Mouse (Mus musculus) heart, embryonic 10.5 days (tissue): ENCODE measurements around the gene Chst13. TPM values are rescaled to one million over a fixed set of nuclear protein-coding genes. Genes with fewer than 3 reads are reported as not detected.
A peak's percentile ranks its signal among the peaks of the same experiment; 100 is the strongest.

Experiments used
- DNase-seq: peaks from one replicate; pipeline ENCODE4 v3.0.0-alpha.2; 2017; ENCODE audit warnings: low spot score
- H3K27ac ChIP-seq: fragments of 300-500 bp; sonication (generic); 2 replicates; pipeline ENCODE4 v1.5.1; 2016; ENCODE audit warnings: mild to moderate bottlenecking
- H3K27me3 ChIP-seq: fragments of 300-500 bp; sonication (generic); 2 replicates; pipeline ENCODE4 v1.6.1; 2016; ENCODE audit warnings: mild to moderate bottlenecking; ENCODE audit not compliant: poor library complexity, insufficient read depth, severe bottlenecking
- H3K36me3 ChIP-seq: fragments of 300-500 bp; sonication (generic); 2 replicates; pipeline ENCODE4 v1.6.1; 2016; ENCODE audit warnings: mild to moderate bottlenecking, moderate library complexity
- H3K4me1 ChIP-seq: fragments of 300-500 bp; sonication (generic); 2 replicates; pipeline ENCODE4 v1.6.1; 2016; ENCODE audit warnings: mild to moderate bottlenecking
- H3K4me3 ChIP-seq: fragments of 300-500 bp; sonication (generic); 2 replicates; pipeline ENCODE4 v1.5.1; 2016; ENCODE audit warnings: mild to moderate bottlenecking, moderate library complexity
- H3K9me3 ChIP-seq: fragments of 300-500 bp; sonication (generic); 2 replicates; pipeline ENCODE4 v1.6.1; 2016; ENCODE audit warnings: mild to moderate bottlenecking, moderate library complexity
- WGBS: fragments of 180-500 bp; shearing (Covaris S2); methylation state at CpG from one replicate; pipeline ENCODE4 v1.1.7; 2016; 5-methylcytosine and 5-hydroxymethylcytosine counted together
- polyA plus RNA-seq: library from polyadenylated mRNA; unstranded; fragments of >200 nt; fragmentation: Nextera tagmentation; extraction: Ambion mirVana; gene quantifications from 2 replicates; pipeline ENCODE4 v1.2.1, GENCODE M21; 2016

Gene Chst13
- polyA plus RNA-seq, 1 experiment from 2014 or later: 1.6 TPM

DNA sequence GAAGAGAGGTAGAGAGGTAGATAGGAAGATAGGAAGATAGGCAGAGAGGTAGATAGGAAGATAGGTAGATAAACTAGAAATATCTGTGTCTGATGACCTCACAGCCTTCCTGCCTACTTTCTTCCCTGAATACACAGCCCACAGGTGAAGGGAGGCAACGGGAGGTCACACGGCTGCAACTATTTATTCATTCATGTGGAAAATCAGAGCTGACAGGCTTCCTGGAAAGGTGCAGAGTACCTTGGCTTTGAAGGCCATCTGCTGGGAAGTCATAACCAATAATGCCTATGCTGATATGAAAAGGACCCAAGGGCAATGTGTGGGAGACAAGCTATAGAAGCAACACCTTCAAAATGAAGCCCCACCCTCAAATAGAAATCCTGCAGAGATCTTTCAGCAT, 17.4 kb upstream of the Chst13 start:
- DNase-seq: no peak
- Histone ChIP-seq H3K36me3 (no peaks in the 10 kb centered on the region), H3K9me3 (no peaks in the 10 kb centered on the region), H3K4me3 (no peak overlapping the region), H3K4me1 (no peaks in the 10 kb centered on the region), H3K27me3 (no peaks in the 10 kb centered on the region), H3K27ac (no peak overlapping the region)
- WGBS: 64% methylated on average over 2 of the region's 2 CpGs

DNA sequence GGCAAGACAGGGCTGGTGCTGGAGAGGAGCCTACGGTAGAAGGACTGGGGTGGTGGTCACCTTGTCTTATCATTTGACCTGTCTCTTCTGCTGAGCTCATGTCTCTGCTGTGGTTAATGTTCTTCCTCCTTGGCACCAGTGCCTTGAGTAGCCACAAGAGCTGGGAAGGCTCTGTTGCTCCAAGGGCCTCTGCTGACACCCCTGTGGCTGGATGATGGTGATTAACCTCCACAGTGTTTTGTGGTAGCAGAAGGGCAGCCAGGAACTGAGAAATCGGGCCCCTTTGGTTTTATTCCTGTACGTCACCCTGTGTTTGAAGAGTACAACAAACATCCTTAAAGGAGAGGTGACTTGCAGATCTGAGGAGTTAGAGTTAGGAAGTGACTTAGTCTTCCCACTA, 9.3 kb upstream of the Chst13 start:
- no peak for DNase-seq
- H3K36me3 ChIP-seq: no peaks in the 10 kb centered on the region
- H3K9me3 ChIP-seq: no peaks in the 10 kb centered on the region
- no peaks in the 10 kb centered on the region for H3K4me1 ChIP-seq
- no peak overlapping the region for H3K27ac ChIP-seq
- H3K27me3 ChIP-seq: no peaks in the 10 kb centered on the region; the same call in 1 of the 2 replicates
- H3K4me3 ChIP-seq: no peak overlapping the region
- WGBS: 73% methylated on average over 3 of the region's 3 CpGs

DNA sequence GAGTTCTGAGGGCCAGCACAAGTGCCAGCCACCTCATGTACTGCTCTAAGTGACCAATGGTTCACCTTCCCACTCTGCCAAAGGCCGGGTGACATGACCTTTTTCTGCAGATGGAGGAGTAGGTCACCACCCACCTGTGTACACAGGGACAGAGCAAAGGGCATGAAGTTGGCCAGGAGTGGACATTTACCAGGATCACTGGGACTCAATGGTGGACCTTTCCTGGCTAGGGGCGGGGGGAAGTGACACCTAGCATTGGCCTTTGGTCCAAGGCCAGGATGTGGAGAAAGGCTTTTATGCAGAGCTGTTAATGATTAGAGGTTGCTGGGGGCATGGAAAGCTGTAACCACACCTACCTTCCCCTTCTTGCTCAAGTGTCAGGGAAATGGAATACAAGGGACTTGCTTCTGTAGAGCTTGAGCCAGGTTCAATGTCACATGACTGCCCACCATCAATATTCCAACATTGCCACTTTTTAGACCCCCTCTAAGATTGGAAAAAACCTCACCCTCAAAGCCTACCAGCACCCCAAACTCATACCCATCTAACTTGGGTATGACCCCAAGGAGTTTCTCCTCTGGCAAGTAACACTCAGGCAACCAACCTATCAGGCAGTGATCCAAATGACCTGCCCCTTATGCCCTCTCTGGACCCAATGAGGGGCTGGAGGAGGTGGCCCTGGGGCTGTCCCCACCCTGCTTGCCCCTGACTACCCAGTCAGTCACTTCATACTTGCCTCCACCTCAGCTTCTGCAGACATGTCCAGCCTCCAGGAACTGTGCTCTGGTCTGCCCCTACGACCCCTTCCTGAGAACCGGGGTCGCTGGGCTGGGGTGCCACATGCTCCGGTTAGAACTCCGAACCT, 7.8 kb upstream of the Chst13 start, which contains the start of gene Uroc1:
Gene Uroc1 (plus strand): TSS at position 724 of the 865 bp plus-strand sequence.
- WGBS: 80% methylated on average over 7 of the region's 7 CpGs
- DNase-seq: no peak
- Histone ChIP-seq H3K4me1 (no peaks in the 10 kb centered on the region), H3K27ac (no peak within 1 kb of the TSS), H3K9me3 (no peaks in the 10 kb centered on the region), H3K27me3 (no peaks in the 10 kb centered on the region; the same call in 1 of the 2 replicates), H3K36me3 (no peaks in the 10 kb centered on the region), H3K4me3 (no peak within 1 kb of the TSS)

DNA sequence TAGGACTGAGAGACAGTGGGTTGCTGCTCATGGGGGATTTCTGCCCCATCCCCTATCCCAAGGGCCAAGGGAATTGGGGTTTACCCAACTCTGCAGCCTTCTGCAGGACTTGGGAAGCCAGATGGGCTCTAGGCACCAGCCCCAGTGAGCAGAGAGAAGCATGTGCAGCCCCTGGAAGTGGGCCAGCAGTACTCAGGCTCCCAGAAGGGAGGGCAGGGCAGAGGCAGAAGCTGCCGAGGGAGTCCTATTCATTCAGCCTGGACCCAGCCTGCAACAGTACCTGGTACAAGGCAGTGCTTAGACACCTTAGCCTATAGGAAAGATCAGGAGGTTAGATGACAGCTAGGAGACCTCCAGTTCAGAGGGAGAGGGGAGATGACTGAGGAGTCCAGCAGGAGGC, 5.0 kb upstream of the Chst13 start:
- H3K27me3 ChIP-seq: peaks cover 24% of the 10 kb centered on the region
- 55% methylated on average over 1 of the region's 1 CpGs for WGBS
- no peak for DNase-seq
- no peak overlapping the region for H3K27ac ChIP-seq
- H3K9me3 ChIP-seq: no peaks in the 10 kb centered on the region
- no peak overlapping the region for H3K4me3 ChIP-seq
- no peaks in the 10 kb centered on the region for H3K36me3 ChIP-seq
- H3K4me1 ChIP-seq: peaks cover 3% of the 10 kb centered on the region; the same call in 1 of the 2 replicates

DNA sequence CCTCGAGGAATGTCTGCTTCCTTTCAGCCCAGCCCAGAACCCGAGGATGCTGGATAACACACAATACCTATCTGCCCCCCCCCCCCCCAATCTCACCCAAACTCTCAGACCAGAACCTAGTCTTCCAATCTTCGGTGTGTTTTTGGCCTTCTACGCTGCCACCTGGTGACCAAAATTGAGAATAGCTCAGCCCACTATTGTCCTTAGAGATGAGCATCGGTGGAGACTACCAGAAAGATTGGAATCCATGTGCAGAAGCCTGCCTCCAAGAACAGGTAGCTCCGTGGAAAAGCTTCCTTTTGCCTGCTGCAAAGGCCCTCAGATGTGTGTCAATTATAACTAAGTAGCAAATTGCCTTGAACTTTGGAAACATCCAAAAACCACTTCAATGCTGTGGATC, 2.7 kb upstream of the Chst13 start:
- no peak for DNase-seq
- Histone ChIP-seq H3K36me3 (no peaks in the 10 kb centered on the region), H3K4me3 (no peak overlapping the region), H3K9me3 (no peaks in the 10 kb centered on the region), H3K27ac (no peak overlapping the region), H3K27me3 (peaks cover 39% of the 10 kb centered on the region), H3K4me1 (peaks cover 6% of the 10 kb centered on the region; the same call in 1 of the 2 replicates)
- 17% methylated on average over 6 of the region's 6 CpGs for WGBS

DNA sequence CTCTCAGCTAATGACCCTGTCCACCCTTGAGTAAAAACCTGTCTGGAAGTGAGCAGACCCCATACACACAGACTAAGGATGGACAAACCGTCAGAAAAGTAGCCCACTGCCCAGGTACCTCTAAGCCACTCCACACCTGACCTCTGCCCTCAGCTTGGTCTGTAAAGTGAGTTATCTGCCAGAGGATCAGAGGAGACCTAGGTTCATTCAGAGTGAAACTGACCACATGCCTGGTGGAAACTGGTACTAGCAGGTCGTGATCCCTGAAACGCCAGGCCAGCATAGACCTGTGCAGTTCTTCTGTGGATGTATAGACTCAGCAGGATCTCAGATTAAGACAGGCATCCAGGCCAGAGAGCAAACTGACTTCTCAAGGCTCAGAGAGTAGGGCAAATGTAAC, 522 bp downstream of the Chst13 start:
- H3K4me3 ChIP-seq: peak overlapping the region; percentile 50; the same call in 1 of the 2 replicates
- H3K9me3 ChIP-seq: no peaks in the 10 kb centered on the region
- peaks cover 39% of the 10 kb centered on the region for H3K27me3 ChIP-seq
- H3K36me3 ChIP-seq: no peaks in the 10 kb centered on the region
- no peak overlapping the region for H3K27ac ChIP-seq
- H3K4me1 ChIP-seq: peaks cover 6% of the 10 kb centered on the region; the same call in 1 of the 2 replicates
- DNase-seq: no peak
- 68% methylated on average over 3 of the region's 3 CpGs for WGBS

DNA sequence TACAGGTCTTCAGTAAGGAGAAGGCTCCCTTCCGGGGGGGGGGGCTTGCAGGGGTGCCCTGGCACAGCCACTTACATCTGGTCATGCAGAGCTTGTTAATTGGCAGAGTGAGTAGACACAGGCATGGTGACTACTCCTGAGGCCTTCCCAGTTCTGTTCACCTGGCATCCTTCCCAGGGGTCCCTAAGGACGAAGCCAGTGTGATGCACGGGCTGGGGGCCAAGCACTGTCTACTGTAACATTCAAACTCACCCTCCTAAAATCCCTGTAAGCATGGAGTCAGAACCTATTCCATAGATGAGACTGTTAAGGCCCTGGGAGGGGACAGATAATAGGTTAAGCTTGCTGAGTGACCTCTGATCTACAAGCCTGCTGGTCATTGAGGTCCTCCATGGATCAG, 959 bp downstream of the Chst13 start:
- peaks cover 39% of the 10 kb centered on the region for H3K27me3 ChIP-seq
- no peak overlapping the region for H3K4me3 ChIP-seq
- peaks cover 6% of the 10 kb centered on the region; the same call in 1 of the 2 replicates for H3K4me1 ChIP-seq
- 75% methylated on average over 3 of the region's 3 CpGs for WGBS
- H3K27ac ChIP-seq: no peak overlapping the region
- no peaks in the 10 kb centered on the region for H3K36me3 ChIP-seq
- DNase-seq: no peak
- H3K9me3 ChIP-seq: no peaks in the 10 kb centered on the region

DNA sequence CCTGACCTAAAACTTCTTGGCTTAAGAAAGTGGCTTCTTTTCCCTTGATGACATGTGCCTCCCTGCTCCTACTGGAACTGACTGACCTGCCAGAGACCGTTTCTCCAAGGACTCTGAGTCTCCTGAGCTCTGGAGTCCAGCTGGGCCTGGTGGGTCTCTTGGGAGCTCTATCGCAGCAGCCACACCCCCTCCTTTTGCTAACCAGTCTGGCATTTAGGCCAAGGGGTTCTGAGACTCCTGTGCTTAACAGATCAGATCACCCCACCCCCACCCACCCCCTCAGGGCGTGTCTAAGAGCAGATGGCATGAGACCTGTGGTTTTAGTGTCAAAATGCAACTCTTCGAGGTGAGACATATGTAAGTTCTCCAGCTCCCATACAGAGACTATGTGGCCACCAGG, 3.2 kb downstream of the Chst13 start:
- no peaks in the 10 kb centered on the region for H3K9me3 ChIP-seq
- peaks cover 6% of the 10 kb centered on the region; the same call in 1 of the 2 replicates for H3K4me1 ChIP-seq
- H3K27ac ChIP-seq: no peak overlapping the region
- no peaks in the 10 kb centered on the region for H3K36me3 ChIP-seq
- H3K27me3 ChIP-seq: peaks cover 34% of the 10 kb centered on the region
- DNase-seq: no peak
- H3K4me3 ChIP-seq: no peak overlapping the region
- 41% methylated on average over 4 of the region's 4 CpGs for WGBS

DNA sequence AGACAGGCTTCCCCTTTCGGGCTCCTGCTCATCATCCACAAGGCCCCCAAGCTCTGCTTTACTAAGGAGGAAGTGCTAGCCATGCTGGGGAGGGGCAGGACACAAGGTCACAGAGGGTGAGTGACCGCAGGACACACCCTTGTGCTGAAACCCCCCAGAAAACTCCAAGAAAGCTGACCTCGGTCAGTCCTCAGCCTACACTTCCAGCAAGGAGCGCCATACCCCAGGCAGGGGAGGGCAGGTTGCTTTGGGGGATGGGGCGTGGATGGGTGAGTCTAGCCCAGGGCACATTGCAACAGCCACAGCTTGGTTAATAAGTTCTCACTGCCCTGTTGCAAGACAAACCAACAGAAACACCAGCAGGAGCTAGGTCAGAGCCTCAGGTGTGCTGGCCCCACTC, 4.6 kb downstream of the Chst13 start:
- Histone ChIP-seq H3K4me3 (no peak overlapping the region), H3K4me1 (peaks cover 6% of the 10 kb centered on the region; the same call in 1 of the 2 replicates), H3K27me3 (peaks cover 21% of the 10 kb centered on the region), H3K36me3 (no peaks in the 10 kb centered on the region), H3K27ac (no peak overlapping the region), H3K9me3 (no peaks in the 10 kb centered on the region)
- DNase-seq: no peak
- 79% methylated on average over 5 of the region's 5 CpGs for WGBS

DNA sequence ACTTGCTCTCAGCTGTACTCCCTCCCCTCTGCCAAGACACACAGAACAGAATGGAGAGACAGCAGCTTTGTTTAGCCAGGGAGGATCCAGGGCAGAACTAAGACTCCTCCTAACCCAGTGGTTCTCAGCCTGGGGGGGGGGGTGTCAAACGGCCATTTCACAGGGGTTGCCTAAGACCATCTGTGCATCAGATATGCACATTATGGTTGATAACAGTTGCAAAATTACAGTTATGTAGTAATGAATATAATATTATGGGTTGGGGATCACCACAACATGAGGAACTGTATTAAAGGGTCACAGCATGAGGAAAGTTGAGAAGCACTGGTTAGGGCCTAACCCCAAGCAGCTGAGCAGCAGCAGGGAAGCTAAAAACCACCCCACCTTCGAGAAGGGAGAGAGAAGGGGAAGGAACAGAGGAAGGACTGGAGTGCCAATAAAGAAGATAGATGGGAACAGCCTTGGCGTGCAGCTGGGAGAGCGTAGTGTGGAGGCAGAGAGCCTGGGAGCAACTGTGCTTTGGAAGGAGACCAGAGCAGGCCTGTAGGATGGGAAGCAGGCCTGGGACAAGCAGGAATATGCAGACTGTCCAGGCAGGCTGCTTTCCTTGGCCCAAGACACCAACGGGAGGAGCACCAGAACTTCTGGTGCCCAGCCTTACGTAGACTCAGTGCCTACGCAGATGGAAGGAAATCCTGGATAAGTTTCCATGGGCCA, 5.4 kb downstream of the Chst13 start:
- WGBS: 75% methylated on average over 7 of the region's 7 CpGs
- H3K27ac ChIP-seq: no peak overlapping the region
- no peaks in the 10 kb centered on the region for H3K4me1 ChIP-seq
- H3K4me3 ChIP-seq: no peak overlapping the region
- DNase-seq: no peak
- H3K36me3 ChIP-seq: no peaks in the 10 kb centered on the region
- H3K27me3 ChIP-seq: peaks cover 13% of the 10 kb centered on the region
- H3K9me3 ChIP-seq: no peaks in the 10 kb centered on the region

DNA sequence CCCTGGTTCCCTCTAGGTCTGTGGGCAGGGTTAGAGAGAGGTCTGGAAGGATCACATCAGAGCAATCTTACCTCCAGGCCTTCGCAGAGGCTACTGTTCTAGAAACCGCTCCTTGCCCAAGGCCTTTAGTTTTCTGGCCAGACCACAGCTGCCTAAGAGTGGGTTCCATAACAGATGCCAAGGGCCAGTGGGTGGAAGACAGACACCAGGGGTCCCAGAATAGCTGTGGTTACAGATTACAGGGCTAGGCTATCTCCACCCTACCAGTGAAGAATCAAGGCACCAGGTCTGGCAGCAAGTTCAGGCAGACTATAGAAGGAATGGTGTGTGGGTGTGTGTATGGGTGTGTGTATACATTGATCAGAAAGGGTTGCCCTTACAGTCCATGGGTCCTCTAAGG, 6.0 kb downstream of the Chst13 start:
- no peaks in the 10 kb centered on the region for H3K4me1 ChIP-seq
- H3K27ac ChIP-seq: no peak overlapping the region
- 89% methylated on average over 2 of the region's 2 CpGs for WGBS
- no peak overlapping the region for H3K4me3 ChIP-seq
- H3K9me3 ChIP-seq: no peaks in the 10 kb centered on the region
- peaks cover 6% of the 10 kb centered on the region for H3K27me3 ChIP-seq
- no peaks in the 10 kb centered on the region for H3K36me3 ChIP-seq
- no peak for DNase-seq

DNA sequence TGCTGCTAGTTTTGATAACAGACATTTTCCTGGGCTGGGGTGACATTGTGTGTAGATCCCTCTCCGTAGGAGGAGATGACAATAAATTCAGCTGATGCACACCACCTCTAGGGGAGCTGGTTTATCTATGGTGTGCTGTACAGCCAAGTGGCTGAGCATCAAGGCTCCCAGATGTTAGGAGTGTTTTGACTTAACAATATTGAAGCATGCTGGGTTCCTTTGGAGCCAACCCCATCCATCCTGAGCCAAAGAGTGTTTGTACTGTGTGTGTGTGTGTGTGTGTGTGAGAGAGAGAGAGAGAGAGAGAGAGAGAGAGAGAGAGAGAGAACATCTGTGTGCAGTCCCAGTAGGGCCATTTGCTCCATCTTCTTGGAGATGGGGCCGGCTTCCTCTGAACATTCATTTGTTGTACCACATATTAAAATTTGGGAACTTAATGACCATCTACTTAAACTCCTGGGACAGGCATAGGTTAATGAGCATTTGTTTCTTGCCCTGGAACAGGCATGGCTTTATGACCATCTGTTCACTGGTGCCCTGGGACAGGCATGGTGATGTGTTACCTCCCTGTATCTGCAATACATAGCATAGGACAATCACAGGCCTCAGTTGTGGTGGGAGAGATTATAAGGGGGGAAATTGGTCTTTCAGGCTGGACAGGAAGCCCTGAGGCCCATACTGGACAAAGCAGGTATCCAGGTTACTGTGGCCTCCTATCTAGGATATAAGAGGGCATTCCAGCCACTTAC, 7.3 kb downstream of the Chst13 start:
- Histone ChIP-seq H3K27me3 (no peaks in the 10 kb centered on the region), H3K27ac (no peak overlapping the region), H3K9me3 (no peaks in the 10 kb centered on the region), H3K4me1 (no peaks in the 10 kb centered on the region), H3K4me3 (no peak overlapping the region), H3K36me3 (no peaks in the 10 kb centered on the region)
- DNase-seq: no peak
- WGBS: 84% methylated on average over 2 of the region's 2 CpGs

DNA sequence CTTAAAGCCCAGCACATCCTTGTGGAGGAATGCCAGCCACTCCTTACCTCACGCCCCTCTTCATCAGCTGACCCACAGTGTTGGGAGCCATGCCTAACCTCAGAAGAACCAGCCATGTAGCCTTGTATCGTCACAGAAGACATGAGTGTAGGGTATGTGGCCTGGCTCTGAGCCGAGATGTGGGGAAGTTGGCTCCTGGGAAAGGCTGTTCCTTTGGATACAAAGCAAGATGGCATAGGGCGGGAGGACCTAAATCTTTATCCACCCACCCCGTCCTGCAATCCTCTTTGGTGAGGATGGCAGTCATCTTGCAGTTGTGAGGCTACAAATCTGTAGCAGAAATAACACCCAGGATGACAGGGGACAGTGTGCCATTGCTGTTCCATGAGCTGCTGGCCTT, 9.0 kb downstream of the Chst13 start:
- H3K27ac ChIP-seq: no peak overlapping the region
- WGBS: 78% methylated on average over 5 of the region's 5 CpGs
- H3K9me3 ChIP-seq: no peaks in the 10 kb centered on the region
- no peaks in the 10 kb centered on the region for H3K36me3 ChIP-seq
- no peak overlapping the region for H3K4me3 ChIP-seq
- H3K27me3 ChIP-seq: no peaks in the 10 kb centered on the region
- no peak for DNase-seq
- no peaks in the 10 kb centered on the region for H3K4me1 ChIP-seq
